Mouse (Mus musculus): ENCODE measurements at regions not wholly inside any gene's neighbourhood (a gene's known extent, or its start where the extent isn't known, plus 50 kb on each side); places are given as distances from the start of the nearest gene placed in this dataset.
"Not testable (repeated sequence)": the region's sequence is repeated elsewhere in the genome, so short reads cannot be mapped to it uniquely, and the experiment has no call there.

- no peak for TF ChIP-seq CTCF (IDR thresholded peaks at IDR 0.05; ENCODE audit: borderline replicate concordance, insufficient read depth, low read depth, low read length)
- TF ChIP-seq POLR2A (IDR thresholded peaks at IDR 0.05; ENCODE audit: borderline replicate concordance, insufficient read depth, low read length) = no peak
- no peak for DNase-seq
Observed at GRCm38 (mm10) chr14:52720640-52721039, 225.1 kb upstream of the Olfr1507 start.

DNA sequence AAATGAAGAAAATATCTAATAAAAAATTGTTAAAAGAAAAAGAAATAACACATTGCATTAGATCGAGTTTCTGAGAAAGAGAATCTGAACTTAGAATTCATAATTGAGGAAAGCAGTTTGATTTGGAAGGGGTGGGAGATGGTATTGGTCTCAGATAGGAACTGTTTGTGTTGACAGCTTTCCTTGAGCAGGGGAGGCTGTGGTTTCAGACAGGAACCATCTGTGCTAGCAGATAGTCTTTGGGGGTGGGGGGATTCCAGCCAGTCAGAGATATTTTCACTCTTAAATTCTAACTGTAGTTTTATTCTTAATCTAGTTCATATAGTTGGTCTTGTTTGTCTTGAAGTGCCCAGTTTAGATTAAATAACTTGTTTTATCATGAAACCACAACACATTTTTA is 205.3 kb upstream of the Olfr1507 start:
- not testable (repeated sequence) for H3K4me3 ChIP-seq (replicated peaks; ENCODE audit: insufficient read depth, low read depth, low read length); H3K27me3 ChIP-seq (ENCODE audit: control insufficient read depth, insufficient read depth, low read length); H3K4me1 ChIP-seq (ENCODE audit: control insufficient read depth, insufficient read depth, low read length); H3K27ac ChIP-seq (ENCODE audit: insufficient read depth, low read length); DNase-seq
- WGBS = 83% methylated on average over 1 of the region's 1 CpGs

More at GRCm38 (mm10) chr14:52720640-52721039, 225.1 kb upstream of the Olfr1507 start:
- H3K27me3 ChIP-seq (ENCODE audit: control insufficient read depth, insufficient read depth, low read length) = no peaks in the 10 kb centered on the region
- 85% methylated on average over 9 of the region's 9 CpGs for WGBS
- H3K4me1 ChIP-seq (ENCODE audit: control insufficient read depth, insufficient read depth, low read length) = no peaks in the 10 kb centered on the region
- no peak overlapping the region for H3K4me3 ChIP-seq (replicated peaks; ENCODE audit: insufficient read depth, low read depth, low read length)
- H3K27ac ChIP-seq (ENCODE audit: insufficient read depth, low read length) = no peak overlapping the region

GRCm38 (mm10) chr14:52683636-52684035 is 188.1 kb upstream of the Olfr1507 start:
- H3K4me3 ChIP-seq (replicated peaks; ENCODE audit: insufficient read depth, low read depth, low read length); H3K27ac ChIP-seq (ENCODE audit: insufficient read depth, low read length); H3K4me1 ChIP-seq (ENCODE audit: control insufficient read depth, insufficient read depth, low read length); H3K27me3 ChIP-seq (ENCODE audit: control insufficient read depth, insufficient read depth, low read length); DNase-seq: not testable (repeated sequence)
- no CpG with 5 or more reads among the region's 1 CpGs for WGBS

- 77% methylated on average over 6 of the region's 6 CpGs for WGBS
- Histone ChIP-seq H3K4me1 (ENCODE audit: control insufficient read depth, insufficient read depth, low read length) (no peaks in the 10 kb centered on the region), H3K4me3 (replicated peaks; ENCODE audit: insufficient read depth, low read depth, low read length) (no peak overlapping the region), H3K27ac (ENCODE audit: insufficient read depth, low read length) (no peak overlapping the region), H3K27me3 (ENCODE audit: control insufficient read depth, insufficient read depth, low read length) (no peaks in the 10 kb centered on the region)
- TF ChIP-seq POLR2A (IDR thresholded peaks at IDR 0.05; ENCODE audit: borderline replicate concordance, insufficient read depth, low read length) = no peak
- no peak for TF ChIP-seq CTCF (IDR thresholded peaks at IDR 0.05; ENCODE audit: borderline replicate concordance, insufficient read depth, low read depth, low read length)
- DNase-seq = no peak
Observed at GRCm38 (mm10) chr14:52654355-52654754, 158.8 kb upstream of the Olfr1507 start.

GRCm38 (mm10) chr14:52638179-52638578 is 142.6 kb upstream of the Olfr1507 start:
- 67% methylated on average over 2 of the region's 2 CpGs for WGBS

GRCm38 (mm10) chr14:52622184-52622583 is 126.6 kb upstream of the Olfr1507 start:
- no peaks in the 10 kb centered on the region for H3K27me3 ChIP-seq (ENCODE audit: control insufficient read depth, insufficient read depth, low read length)
- H3K4me1 ChIP-seq (ENCODE audit: control insufficient read depth, insufficient read depth, low read length) = no peaks in the 10 kb centered on the region
- no peak overlapping the region for H3K27ac ChIP-seq (ENCODE audit: insufficient read depth, low read length)
- TF ChIP-seq POLR2A (IDR thresholded peaks at IDR 0.05; ENCODE audit: borderline replicate concordance, insufficient read depth, low read length) (no peak), CTCF (IDR thresholded peaks at IDR 0.05; ENCODE audit: borderline replicate concordance, insufficient read depth, low read depth, low read length) (no peak)
- H3K4me3 ChIP-seq (replicated peaks; ENCODE audit: insufficient read depth, low read depth, low read length) = no peak overlapping the region
- no peak for DNase-seq
- WGBS = 37% methylated on average over 4 of the region's 4 CpGs

More at GRCm38 (mm10) chr14:52638179-52638578, 142.6 kb upstream of the Olfr1507 start:
- no peak for TF ChIP-seq CTCF (IDR thresholded peaks at IDR 0.05; ENCODE audit: borderline replicate concordance, insufficient read depth, low read depth, low read length)
- TF ChIP-seq POLR2A (IDR thresholded peaks at IDR 0.05; ENCODE audit: borderline replicate concordance, insufficient read depth, low read length) = no peak
- no peak overlapping the region for H3K27ac ChIP-seq (ENCODE audit: insufficient read depth, low read length)
- no peak overlapping the region for H3K4me3 ChIP-seq (replicated peaks; ENCODE audit: insufficient read depth, low read depth, low read length)
- no peaks in the 10 kb centered on the region for H3K4me1 ChIP-seq (ENCODE audit: control insufficient read depth, insufficient read depth, low read length)
- no peaks in the 10 kb centered on the region for H3K27me3 ChIP-seq (ENCODE audit: control insufficient read depth, insufficient read depth, low read length)
- no peak for DNase-seq

DNA sequence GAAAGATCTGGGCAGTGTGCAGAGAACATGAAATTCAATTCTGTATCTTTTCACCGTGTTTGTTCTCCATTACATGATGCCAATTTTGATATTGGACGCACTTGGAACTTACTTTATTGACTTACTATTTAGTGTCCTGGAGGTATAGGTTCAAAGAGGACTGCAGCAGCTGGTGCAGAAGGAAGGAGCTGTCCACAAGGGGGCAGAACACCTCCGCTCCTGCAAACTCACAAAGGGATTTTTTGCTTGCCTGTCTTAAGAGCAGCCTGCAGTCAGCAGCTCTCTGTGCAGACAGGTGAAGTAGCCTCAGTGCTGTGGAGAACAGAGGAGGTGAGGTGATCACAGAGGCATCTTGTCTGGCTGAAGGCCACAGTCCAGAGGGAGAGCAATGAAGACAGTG is 84.8 kb upstream of the Olfr1507 start:
- TF ChIP-seq POLR2A (IDR thresholded peaks at IDR 0.05; ENCODE audit: borderline replicate concordance, insufficient read depth, low read length) (no peak), CTCF (IDR thresholded peaks at IDR 0.05; ENCODE audit: borderline replicate concordance, insufficient read depth, low read depth, low read length) (no peak)
- WGBS = 54% methylated on average over 3 of the region's 3 CpGs
- DNase-seq = no peak
- H3K27me3 ChIP-seq (ENCODE audit: control insufficient read depth, insufficient read depth, low read length) = no peaks in the 10 kb centered on the region
- H3K4me1 ChIP-seq (ENCODE audit: control insufficient read depth, insufficient read depth, low read length) = no peaks in the 10 kb centered on the region
- H3K27ac ChIP-seq (ENCODE audit: insufficient read depth, low read length) = no peak overlapping the region
- H3K4me3 ChIP-seq (replicated peaks; ENCODE audit: insufficient read depth, low read depth, low read length) = no peak overlapping the region

DNA sequence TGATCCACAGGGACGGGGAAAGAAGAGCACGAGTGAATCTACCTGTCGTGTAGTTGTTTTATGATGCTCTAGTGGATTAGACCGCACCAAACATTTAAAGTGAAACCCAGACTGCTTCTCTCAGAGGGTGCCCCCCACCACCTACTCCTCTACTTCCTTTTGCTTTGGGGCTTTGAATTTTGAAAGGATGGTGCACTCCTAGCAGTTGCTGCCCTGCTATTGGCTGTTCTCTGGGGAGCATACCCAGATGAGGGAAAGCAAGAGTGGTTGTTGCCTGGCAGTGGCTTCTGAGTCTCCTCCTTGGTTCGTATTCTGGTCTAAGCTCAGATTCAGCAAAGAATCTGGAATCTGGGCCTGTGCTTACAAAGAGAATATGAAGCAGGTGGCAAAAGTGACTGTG is 71.4 kb upstream of the Olfr1507 start:
- Histone ChIP-seq H3K27ac (ENCODE audit: insufficient read depth, low read length) (no peak overlapping the region), H3K27me3 (ENCODE audit: control insufficient read depth, insufficient read depth, low read length) (no peaks in the 10 kb centered on the region), H3K4me1 (ENCODE audit: control insufficient read depth, insufficient read depth, low read length) (no peaks in the 10 kb centered on the region), H3K4me3 (replicated peaks; ENCODE audit: insufficient read depth, low read depth, low read length) (no peak overlapping the region)
- TF ChIP-seq CTCF (IDR thresholded peaks at IDR 0.05; ENCODE audit: borderline replicate concordance, insufficient read depth, low read depth, low read length) = no peak
- no peak for TF ChIP-seq POLR2A (IDR thresholded peaks at IDR 0.05; ENCODE audit: borderline replicate concordance, insufficient read depth, low read length)
- no peak for DNase-seq
- WGBS = 78% methylated on average over 5 of the region's 5 CpGs

- WGBS = 67% methylated on average over 4 of the region's 4 CpGs
- Histone ChIP-seq H3K4me1 (ENCODE audit: control insufficient read depth, insufficient read depth, low read length) (no peaks in the 10 kb centered on the region), H3K27ac (ENCODE audit: insufficient read depth, low read length) (no peak overlapping the region), H3K4me3 (replicated peaks; ENCODE audit: insufficient read depth, low read depth, low read length) (no peak overlapping the region), H3K27me3 (ENCODE audit: control insufficient read depth, insufficient read depth, low read length) (no peaks in the 10 kb centered on the region)
- TF ChIP-seq CTCF (IDR thresholded peaks at IDR 0.05; ENCODE audit: borderline replicate concordance, insufficient read depth, low read depth, low read length) (no peak), POLR2A (IDR thresholded peaks at IDR 0.05; ENCODE audit: borderline replicate concordance, insufficient read depth, low read length) (no peak)
- no peak for DNase-seq
Observed at GRCm38 (mm10) chr14:52565606-52566005, 70.1 kb upstream of the Olfr1507 start.

DNA sequence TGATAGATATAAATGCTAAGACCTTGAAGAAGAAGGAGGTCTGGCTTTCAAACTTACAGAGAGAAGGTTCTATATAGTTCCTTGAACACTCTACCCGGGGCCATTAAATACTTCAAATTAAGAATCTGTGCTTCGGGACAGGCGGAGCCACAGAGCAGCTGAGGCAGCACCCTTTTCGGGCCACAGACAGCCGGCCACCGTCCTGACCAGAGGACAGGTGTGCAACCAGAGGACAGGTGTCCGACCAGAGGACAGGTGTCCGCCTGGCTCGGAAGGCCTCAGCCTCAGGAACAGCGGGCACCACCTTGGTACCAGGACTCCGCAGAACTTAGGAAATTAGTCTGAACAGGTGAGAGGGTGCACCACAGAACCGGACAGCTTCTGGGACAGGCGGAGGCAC is 60.8 kb upstream of the Olfr1507 start:
- DNase-seq; H3K4me1 ChIP-seq (ENCODE audit: control insufficient read depth, insufficient read depth, low read length); H3K27me3 ChIP-seq (ENCODE audit: control insufficient read depth, insufficient read depth, low read length); H3K4me3 ChIP-seq (replicated peaks; ENCODE audit: insufficient read depth, low read depth, low read length); H3K27ac ChIP-seq (ENCODE audit: insufficient read depth, low read length): not testable (repeated sequence)
- 91% methylated on average over 13 of the region's 13 CpGs for WGBS

Data from cerebellum, adult 2 months (tissue).